Mouse (Mus musculus) thymus, postnatal 0 days (tissue): Measurements from ENCODE around the gene Ctcfl. TPM values are rescaled to one million over a fixed set of nuclear protein-coding genes. Genes with fewer than 3 reads are reported as not detected.
"Not testable (repeated sequence)": the region's sequence is repeated elsewhere in the genome, so short reads cannot be mapped to it uniquely, and the experiment has no call there.

ENCODE experiments used
- DNase-seq: peaks from one replicate; pipeline ENCODE4 v3.0.0-alpha.2; 2015; ENCODE audit warnings: low spot score
- polyA plus RNA-seq: library from polyadenylated mRNA; unstranded; fragments of >200 nt; fragmentation: Nextera tagmentation; extraction: Ambion mirVana; gene quantifications from 2 replicates; pipeline ENCODE4 v1.2.1, GENCODE M21; 2015

The Ctcfl gene
- polyA plus RNA-seq, 1 experiment from 2014 or later: 0.21 TPM

DNA sequence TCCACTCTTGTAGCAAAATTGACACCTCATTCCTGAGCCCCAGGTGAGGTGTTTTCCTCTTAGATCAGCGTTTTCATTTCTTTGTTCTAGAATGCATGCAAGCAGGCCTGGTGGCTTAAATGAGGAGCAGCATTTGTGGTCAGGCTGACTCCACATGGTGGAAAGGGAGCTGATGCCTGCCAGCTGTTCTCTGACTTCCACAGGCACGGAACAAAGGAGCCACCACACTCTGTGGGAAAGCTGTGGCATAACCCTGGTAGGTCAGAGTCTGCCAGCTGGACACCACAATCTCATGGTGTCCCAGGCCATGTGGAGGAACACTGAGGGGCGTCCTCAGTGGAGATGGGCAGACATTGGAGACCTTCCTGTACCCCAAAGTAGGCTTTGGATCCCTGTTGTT, 26.5 kb upstream of the Ctcfl start:
- DNase-seq: no peak

DNA sequence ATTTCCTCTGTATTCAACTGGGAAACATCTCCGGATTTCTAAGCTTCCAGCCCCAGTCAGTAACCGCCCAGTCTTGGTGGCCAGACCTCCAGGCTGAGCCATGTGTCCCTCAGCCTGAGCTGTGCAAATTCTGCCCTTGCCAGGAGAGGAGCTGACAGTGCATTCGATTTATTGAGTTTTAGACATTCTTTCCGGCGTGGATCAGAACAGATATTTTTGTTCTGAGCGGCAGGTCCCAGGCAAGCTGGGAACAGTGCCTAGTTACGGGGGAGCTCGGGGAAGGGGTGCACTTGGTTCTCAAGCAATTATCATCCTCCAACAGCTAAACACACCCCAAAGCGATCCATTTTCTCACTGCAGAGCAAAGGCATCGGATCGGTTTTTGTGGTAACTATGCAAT, 24.3 kb upstream of the Ctcfl start:
- DNase-seq: no peak

DNA sequence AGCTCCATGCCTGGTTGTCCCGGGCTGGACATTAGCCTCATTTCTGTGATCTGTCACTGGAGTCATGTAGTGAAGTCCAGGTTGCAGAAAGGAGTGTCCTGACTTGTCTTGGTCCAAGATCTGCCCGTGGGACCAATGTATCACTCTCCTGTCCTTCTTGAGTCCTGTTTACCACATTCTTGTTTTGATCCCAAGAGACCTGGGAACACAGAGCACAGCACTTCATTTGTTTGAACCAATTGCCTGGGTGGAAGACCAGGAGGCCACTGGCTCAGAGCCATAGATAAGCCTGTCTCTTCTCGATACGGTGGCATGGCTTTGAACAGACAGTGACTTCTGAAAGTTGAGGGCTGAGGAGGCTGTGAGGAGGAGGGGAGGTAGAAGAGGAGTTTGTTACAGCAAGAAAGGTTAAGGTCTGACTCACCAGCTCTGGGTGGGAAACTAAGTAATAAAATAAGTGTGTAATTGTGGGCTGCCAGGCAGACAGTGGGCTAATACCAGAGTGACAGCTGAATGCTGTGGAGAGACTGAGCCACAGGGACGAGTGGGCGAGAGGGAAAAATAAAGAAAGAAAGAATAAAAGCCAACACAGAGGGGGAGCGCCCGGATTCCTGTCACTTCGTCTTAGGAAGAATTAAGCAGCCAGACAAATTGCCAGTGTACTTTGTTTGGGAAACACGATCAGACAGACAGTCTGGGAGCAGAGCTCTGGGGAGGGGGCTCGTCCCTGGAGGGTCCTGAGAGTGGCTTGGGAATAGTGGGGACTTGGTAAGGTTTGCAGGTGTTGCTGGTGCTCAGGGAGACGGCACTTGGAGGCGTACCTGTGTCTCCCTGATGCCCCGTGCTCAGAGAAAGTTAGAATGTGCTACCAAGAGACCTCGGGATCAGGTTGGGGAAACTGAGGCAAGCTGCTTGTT, 19.3 kb upstream of the Ctcfl start:
- DNase-seq: no peak

DNA sequence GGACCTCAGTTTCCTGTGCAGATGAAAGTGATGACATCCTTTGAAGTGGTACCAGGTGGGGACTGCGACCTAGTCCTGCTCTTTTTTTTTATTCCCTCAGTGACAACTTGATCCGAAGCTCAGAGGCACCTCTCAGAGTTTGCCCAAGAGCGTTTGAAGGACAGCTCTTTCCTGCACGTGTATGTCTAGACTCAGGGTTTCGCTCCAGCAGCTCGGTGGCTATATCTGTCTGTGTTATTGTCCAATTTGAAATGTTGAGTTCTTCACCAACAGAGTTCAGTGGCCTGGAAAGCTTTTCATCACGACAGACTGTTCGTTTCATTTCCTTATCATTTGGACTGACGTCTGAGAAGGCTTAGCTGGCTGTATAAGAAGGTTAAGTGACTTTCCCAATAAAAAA, 15.4 kb upstream of the Ctcfl start:
- DNase-seq: no peak

DNA sequence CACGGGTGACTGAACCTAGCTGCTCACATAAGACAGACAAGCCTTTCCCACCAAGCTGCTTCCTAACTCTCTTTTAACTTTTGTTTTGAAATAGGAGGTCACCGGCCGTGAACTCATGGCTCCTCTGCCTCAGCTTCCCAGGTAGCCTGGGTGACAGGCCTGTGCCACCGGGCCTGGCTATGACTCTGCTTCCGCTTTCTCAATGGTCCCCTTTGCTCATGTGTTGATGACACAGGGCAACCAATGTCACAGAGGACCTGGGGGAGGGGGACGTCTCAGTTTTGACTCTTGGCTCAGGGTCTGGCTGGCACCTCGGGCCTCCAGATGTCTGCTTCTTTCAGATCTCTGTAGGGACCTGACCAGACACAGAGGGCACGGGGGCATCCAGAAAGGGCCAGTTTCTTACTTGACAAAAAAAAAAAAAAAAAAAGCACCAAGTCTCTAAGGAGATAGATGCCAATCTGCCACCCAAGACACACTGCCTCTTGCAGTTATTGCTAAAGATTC, 13.5 kb upstream of the Ctcfl start:
- DNase-seq: no peak

DNA sequence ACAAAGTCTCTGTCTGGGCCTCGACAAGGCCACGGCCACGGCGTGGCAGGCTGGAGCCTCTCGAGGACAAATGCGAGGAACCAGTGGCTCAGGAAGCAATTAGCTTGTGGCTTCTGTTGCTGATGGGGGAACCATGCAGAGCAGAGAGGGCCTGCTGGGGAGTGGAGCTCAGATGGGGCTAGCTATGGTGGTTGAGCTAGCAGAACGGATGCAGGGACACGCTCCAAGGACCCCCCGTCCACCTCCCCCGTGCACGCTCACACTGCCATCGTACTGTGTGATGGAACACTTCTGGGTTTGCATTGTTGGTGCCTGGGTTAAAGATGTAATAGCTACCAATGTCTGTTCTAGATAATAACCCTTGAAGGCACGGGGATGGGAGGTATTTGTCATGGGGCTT, 12.9 kb upstream of the Ctcfl start:
- DNase-seq: no peak

DNA sequence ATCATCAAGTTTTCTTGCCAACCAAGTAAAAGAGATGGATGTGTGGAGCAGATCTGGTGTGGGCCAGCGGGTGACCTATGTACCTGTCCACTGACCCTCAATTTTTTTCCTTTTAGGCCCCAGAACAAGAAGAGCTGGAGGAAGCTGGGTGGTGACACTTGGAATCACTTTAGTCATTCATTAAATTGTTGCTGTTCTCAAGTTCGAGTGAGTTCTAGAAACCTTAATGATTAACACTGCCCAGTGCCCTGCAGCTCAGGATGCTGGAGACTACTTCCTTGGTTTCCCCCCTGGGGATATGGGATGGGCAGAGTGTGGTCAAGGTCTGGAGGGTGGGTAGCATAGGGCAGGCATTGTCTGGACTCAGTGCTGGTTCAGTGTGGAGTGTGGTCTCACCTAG, 9.8 kb upstream of the Ctcfl start:
- DNase-seq: no peak

DNA sequence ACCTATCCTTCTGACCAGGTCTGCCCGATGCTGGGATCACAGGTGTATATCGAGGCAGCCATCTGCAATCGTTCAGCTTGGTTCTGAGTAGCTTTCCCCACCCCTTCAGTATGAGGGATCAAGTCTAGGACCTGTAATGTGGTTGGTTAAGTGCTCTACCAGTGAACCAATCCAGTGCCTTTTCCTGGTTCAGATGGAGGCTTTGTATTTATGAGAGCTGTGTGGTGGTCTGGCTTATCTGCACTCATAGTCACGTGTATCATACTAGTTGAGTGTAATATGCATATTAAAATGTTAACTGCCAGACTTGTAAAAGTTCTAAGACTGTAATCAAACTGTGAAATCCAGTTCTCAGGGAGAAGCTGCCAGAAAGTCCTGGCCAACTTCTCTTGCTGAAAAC, 7.1 kb upstream of the Ctcfl start:
- no peak for DNase-seq

DNA sequence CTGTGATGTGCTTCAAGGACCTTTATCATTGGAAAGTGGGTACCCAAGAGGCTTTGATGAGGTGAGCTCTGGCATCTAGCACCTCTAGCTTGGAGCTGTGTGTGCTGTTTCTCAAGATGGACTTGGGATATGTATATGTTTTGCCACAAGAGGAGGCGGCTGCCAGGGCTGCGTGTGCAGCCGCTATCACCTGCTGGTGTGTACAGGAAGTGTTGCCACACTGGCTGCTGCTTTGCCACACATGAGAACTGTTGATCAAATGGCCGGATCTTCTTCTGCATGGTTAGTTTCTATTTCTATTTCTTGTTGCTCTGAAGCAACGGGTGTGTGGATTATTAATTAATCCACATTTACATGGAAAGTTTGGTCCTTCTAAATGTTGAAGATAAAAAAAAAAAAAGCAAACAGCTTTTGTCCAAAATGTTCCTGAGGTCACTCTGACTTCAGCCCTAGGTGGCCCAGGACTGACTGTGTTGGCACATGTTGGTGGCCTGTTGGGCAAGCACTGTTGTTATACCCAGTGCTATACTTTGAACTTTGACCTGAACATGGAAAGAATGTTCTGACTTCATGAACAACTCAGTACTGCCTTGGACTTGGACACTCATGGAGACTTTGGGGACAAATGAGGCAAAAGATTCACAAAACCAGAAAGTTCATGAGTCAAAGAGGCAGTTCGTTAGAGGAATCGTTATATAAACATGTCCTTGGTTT, 4.9 kb upstream of the Ctcfl start:
- DNase-seq: no peak

DNA sequence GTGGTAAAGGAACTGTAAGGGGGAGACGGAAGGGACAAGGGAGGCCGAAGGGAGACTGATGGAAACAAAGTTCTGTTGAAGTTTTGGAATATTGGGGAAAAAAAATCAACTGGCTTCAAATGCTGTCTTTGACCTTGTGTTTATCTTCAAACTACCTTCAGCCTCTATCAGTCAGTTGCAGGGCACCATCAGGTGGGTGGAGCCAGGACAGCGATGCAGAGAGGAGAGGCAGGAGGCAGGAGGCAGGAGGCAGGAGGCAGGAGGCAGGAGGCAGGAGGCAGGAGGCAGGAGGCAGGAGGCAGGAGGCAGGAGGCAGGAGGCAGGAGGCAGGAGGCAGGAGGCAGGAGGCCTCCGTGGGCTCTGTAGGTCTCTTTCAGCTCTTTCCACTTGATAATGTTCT, 792 bp upstream of the Ctcfl start:
- DNase-seq: not testable (repeated sequence)

DNA sequence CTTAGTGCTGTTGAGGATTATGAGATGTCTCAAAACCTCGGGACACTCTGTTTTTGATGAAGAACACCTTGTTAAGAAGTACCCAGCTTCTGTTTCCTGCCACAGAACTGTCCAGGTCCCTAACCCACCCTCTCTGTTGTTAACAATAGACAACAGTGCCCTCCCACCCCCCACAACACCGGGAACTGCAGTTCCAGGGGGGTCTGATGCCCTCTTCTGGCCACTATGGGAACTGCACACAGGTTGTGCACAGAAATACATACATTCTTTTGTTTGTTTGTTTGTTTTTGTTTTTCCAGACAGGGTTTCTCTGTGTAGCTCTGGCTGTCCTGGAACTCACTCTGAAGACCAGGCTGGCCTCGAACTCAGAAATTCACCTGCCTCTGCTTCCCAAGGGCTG, 5.5 kb downstream of the Ctcfl start:
- not testable (repeated sequence) for DNase-seq

DNA sequence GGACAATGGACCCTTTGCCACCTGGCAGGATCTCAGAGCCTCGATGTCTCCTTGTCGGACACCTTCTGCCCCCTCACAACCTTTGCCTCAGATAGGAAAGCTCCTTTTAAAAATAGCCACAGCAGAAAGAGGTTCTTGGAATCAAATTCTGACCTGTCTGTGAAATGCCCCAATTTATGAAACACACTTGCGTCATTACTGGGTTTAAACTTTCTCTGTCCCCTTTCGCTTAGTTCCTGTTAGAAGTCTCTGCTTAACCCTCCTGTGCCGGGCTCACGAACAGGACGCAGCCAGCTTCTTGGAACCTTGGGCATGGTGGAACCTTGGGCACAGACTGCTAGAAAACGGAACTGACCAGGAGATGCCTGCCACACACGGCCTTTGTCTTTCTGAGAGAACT, 8.8 kb downstream of the Ctcfl start:
- no peak for DNase-seq

DNA sequence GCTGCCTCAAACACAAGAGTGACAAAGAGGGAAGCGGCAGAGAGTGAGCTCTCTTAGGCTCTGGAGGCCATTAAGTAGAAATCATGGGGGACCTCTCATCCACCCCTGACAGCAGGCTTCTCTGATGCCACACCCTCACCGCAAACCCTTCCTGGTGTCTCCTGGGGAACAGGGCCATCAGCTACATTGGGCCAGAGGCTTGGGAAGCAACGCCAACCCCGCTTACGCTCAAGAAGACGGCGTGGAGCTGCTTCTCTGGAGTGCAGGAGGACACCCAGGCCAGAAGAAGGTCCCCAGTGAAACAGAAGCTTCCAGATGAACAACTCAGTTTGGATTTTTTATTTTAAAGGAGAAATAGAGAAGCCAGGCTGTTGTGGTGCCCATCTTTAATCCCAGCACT, 9.8 kb downstream of the Ctcfl start:
- DNase-seq: no peak

DNA sequence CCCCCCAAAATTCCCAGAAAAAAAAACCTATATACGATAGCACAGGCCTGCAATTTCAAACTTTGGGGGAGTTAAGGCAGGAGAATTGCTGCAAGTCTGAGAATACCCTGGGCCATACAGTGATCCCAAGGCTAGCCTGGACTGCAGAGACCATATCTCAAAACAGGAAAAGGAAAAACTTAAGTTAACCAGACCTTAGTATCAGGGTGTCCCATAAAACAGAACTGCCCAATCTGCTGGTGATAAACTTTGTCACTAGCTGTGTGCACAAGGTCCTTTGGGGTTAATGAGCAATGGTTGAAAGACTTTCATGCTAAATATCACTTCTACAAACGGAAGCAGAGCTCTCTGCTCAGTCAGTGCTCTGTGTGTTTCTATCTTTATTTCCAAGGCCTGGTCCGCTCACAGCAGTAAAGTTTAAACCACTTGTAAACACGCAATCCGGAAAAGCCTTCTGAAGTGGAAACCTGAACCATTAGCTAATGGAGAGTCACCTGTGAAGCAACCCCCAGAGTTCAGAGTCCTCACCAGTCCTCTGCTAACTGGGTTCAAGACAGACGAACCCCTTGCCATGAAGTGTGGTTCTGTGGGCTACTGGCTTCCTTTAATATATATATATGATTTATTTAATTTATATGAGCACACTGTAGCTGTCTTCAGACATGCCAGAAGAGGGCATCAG, 10.7 kb downstream of the Ctcfl start:
- no peak for DNase-seq

DNA sequence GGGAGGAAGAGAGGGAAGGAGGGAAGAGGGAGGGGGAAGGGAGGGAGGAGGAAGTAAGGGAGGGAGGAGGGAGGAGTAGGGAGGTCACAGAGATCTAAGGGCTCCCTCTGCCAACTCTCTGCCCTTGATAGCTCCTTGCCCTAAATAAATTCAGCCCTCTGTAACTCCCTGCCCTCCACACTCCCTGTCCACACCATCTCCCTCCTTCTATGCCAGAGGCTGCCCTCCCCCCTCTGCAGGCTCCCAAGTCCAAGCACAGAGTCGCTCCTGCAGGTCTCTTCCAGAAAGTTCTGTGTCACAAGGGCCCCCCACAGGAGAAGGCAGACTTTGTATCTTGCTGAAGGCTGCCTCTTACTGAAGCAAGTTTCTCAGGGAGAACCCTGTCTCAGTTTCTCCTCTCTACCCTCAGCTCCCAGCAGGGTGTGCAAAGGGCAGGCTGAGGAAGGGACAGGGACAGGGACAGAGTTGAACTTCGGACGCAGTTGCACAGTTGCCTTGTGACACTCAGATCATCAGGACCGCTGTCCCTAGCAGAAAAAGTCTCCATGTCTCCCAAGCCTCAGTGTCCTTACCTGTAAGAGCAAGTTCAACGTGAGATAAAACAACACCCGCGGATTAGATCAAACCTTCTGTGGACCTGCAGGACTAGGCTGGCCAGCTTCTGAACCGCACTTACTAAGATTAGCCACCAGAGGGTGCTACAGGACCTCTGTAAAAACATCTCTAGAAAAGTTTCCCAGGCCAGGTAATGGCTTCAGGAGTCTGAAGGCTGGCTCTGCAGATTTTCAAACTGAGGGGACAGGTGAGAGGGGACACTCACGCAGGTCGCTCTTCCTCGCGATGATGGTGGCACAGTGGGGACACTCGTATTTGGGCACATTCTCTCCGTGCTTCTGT, 12.2 kb downstream of the Ctcfl start:
- DNase-seq: peak; percentile 78

DNA sequence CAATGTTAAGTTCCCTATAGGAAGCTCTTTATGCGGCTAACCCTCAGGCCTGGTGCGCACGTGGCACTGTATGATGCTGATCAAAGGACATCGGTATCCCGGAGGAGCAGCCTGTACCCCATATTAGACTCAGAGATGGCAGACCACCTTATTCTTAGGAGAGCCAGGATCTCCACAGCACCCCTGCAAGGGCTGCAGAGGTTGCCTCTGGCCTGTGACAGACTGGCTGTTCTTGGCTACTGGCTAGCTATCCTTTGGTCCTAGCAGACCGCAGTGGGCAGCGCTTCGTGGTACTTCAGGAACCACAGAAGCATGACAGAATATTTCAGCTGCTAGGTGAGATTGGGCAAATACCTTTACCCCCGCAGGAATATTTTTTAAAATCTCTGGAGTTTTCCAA, 12.9 kb downstream of the Ctcfl start:
- no peak for DNase-seq

DNA sequence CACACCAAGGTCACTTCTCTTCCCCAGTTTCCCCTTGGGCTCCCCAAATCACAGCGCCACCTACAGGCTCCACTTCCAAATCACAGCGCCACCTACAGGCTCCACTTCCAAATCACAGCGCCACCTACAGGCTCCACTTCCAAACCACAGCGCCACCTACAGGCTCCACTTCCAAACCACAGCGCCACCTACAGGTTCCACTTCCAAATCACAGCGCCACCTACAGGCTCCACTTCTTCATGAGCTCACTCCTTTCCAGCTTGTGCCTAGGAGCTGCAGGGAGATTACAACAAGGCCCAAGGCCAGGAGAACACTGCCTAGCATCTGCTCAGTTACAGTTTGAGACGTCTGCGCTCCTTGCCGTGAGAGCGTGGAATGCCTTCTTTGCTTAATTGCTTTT, 22.0 kb downstream of the Ctcfl start:
- DNase-seq: not testable (repeated sequence)

DNA sequence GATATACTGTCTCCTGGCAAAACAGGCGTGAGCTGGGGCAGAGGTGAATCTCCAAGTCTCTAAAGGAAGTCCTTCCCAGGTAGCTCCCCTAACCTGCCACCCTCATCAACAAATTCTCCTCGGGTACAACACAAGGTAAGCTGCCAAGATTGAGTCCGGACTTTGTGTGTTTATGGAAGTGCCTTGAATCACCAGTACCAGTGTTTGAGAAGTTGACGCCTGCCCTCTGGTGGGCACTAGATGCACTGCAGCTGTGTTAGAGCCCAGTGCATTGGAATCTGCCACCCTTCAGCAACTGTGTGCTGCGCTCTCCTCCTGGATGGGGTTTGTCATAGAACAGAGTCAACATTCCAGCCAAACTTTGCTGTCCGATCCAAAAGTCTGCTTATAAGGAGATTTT, 29.9 kb downstream of the Ctcfl start:
- DNase-seq: peak; percentile 91

DNA sequence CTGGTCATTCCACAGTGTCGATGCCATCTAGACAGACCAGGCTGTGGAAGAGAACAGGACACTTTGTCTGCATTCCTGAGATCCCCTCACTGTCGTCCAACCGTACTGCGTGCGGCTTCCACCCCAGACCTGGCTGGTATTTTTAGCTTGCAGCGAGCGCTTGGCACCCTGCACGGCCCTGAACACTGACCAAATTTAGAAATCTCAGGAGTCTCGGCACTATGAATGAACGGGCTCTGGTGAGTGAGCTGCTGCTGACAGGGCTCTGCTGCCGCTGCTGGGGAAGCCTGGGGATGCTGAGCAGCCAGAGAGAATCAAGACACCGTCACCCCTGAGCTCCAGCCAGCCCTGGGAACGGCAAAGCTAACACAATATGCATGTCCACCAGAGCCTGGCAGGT, 31.9 kb downstream of the Ctcfl start:
- DNase-seq: no peak

DNA sequence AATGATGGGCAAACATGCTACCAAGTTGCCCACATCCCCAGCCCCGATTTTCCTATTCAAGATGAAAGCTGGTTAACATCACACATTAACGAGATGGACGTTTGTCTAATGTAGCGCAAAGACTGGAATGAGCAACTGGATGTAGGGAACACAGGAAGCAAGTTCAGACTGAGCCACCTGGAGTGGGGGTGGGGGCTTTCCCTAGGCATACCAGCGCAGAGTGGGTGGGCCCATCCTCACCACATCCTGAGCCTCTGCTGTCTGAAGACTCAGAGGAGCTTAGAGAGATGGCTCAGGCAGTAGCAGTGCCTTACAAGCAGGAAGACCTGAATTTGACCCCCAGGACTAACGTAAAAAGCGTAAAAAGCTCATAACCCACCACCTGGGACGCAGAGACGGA, 33.6 kb downstream of the Ctcfl start:
- peak; percentile 91 for DNase-seq

DNA sequence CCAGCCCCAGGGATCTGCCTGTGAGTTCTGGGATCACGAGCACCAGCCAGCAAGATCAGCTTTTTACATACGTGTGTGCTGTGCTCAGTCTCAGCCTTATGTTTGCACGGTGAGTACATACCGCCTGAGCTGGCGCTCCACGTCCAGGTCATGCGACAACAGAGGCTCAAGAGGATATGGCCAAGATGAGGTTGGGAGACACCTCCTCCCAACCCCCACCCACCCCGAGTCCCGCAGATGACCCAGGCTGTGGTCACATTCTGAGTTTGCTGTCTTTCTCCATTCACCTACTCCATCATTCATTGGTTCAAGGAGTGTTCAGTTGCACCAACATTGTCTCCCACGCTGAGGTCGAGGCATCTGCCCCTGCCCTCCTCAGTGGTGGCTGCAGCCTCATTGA, 34.5 kb downstream of the Ctcfl start:
- no peak for DNase-seq
